ENCODE assay signal across 27 mouse cellular contexts in genomic region chr13:115067968-115068330, GRCm38 (mm10). TPM values are rescaled to one million over a fixed set of nuclear protein-coding genes. Genes with fewer than 3 reads are reported as not detected.
"Had no signal": no experiment of that assay in that cellular context is flagged by ENCODE, and none has a peak within 500 bp of the region (broad histone marks: within the 10 kb centered on the region; RNA-seq: fewer than 3 reads in every experiment).

No protein-coding gene starts in this region.

- H3K36me3 ChIP-seq: limb, embryonic 12.5 days; limb, embryonic 15.5 days; liver, embryonic 12.5 days; liver, embryonic 15.5 days; lung, embryonic 15.5 days; midbrain, embryonic 12.5 days; midbrain, embryonic 15.5 days; neural tube, embryonic 13.5 days; stomach, embryonic 15.5 days had no signal

- H3K9me3 ChIP-seq: limb, embryonic 12.5 days; limb, embryonic 15.5 days; liver, embryonic 12.5 days; liver, embryonic 15.5 days; lung, embryonic 15.5 days; midbrain, embryonic 12.5 days; midbrain, embryonic 15.5 days; neural tube, embryonic 13.5 days; stomach, embryonic 15.5 days had no signal

- H3K4me3 ChIP-seq: layer of hippocampus, adult 2 months; left cerebral cortex, adult 2 months; limb, embryonic 12.5 days; limb, embryonic 15.5 days; liver, embryonic 12.5 days; liver, embryonic 15.5 days; lung, embryonic 15.5 days; midbrain, embryonic 12.5 days; midbrain, embryonic 15.5 days; myocyte; neural tube, embryonic 13.5 days; stomach, embryonic 15.5 days had no signal

- ATAC-seq: inflammation-experienced regulatory T-cells, adult 6 months; intestine, embryonic 16.5 days; liver, embryonic 12.5 days; midbrain, embryonic 15.5 days had no signal

- H3K9ac ChIP-seq: limb, embryonic 12.5 days; limb, embryonic 15.5 days; liver, embryonic 12.5 days; liver, embryonic 15.5 days; lung, embryonic 15.5 days; midbrain, embryonic 12.5 days; midbrain, embryonic 15.5 days; neural tube, embryonic 13.5 days; stomach, embryonic 15.5 days had no signal

- DNase-seq: kidney, adult 8-10 months; layer of hippocampus, adult 9-11 months; layer of hippocampus, postnatal 36 days; left cerebral cortex, postnatal 4 days; lung, adult 18-20 months; lung, postnatal 10 days; lung, postnatal 36 days; retina, postnatal 1 day; right cerebral cortex, postnatal 25 days; spleen, adult 18-20 months; thymus, postnatal 36 days had no signal

- H3K27me3 ChIP-seq: limb, embryonic 12.5 days; limb, embryonic 15.5 days; liver, embryonic 12.5 days; liver, embryonic 15.5 days; lung, embryonic 15.5 days; midbrain, embryonic 12.5 days; midbrain, embryonic 15.5 days; neural tube, embryonic 13.5 days; stomach, embryonic 15.5 days had no signal

- H3K4me1 ChIP-seq: limb, embryonic 12.5 days; limb, embryonic 15.5 days; liver, embryonic 12.5 days; liver, embryonic 15.5 days; midbrain, embryonic 12.5 days; midbrain, embryonic 15.5 days; neural tube, embryonic 13.5 days; stomach, embryonic 15.5 days had no signal

- H3K4me2 ChIP-seq: limb, embryonic 12.5 days; limb, embryonic 15.5 days; liver, embryonic 12.5 days; liver, embryonic 15.5 days; lung, embryonic 15.5 days; midbrain, embryonic 12.5 days; midbrain, embryonic 15.5 days; neural tube, embryonic 13.5 days; stomach, embryonic 15.5 days had no signal

- H3K27ac ChIP-seq: layer of hippocampus, adult 2 months; left cerebral cortex, adult 2 months; limb, embryonic 12.5 days; limb, embryonic 15.5 days; liver, embryonic 12.5 days; liver, embryonic 15.5 days; lung, embryonic 15.5 days; midbrain, embryonic 12.5 days; midbrain, embryonic 15.5 days; neural tube, embryonic 13.5 days; stomach, embryonic 15.5 days had no signal

RNA-seq across cellular contexts. Expression of gene Gm49395, which starts 33.8 kb away (rescaled TPM):
- total RNA-seq: monocyte, adult 5-6 weeks; neutrophil, adult 5-6 weeks had no signal
